Mouse (Mus musculus) lung, postnatal 14 days (tissue): Measurements from ENCODE around the gene Myt1l.
A peak's percentile ranks its signal among the peaks of the same experiment; 100 is the strongest.

ENCODE experiments used
- DNase-seq: peaks from one replicate; pipeline ENCODE4 v3.0.0; 2021

Myt1l gene

DNA sequence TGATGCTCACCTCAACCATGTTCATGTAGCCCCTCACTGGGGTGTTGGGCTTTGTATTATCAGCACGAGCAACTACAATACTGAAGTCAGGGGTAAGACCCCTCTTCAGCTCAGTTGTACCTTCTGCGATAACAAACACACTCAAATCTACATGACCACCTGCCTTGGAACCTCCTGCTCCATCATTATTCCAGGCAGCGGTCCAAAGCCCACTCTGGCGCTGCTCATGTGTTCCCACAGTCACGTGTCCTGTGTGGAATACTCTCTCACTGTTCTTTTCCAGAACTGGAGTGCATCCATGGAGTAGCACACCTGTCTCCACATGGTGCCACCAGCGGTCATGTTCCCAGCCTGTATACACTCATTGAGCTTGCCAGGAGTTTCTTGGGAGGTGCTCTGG is 42.2 kb downstream of the Myt1l start:
- no peak for DNase-seq

- no peak for DNase-seq
These were observed 43.4 kb downstream of the Myt1l start for GRCm38 (mm10) chr12:29571613-29572012.

DNA sequence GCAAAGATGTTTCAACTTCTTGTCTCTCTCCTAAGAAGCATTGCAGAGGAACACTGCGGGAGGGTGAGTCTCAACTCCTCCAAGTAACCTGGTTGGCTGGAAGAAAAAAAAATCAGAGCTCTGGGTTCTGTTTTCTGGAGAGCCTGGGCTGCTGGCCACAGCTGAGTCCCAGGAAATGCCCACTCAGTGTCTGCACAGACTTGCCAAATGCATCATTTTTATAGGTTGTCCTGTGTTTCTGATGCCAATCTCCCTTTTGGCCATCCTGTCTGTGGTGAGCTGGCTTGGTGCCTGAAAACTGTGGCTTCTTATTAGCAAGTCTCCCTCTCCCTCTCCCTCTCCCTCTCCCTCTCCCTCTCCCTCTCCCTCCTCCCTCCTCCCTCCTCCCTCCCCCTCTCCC is 65.6 kb downstream of the Myt1l start:
- no peak for DNase-seq

DNA sequence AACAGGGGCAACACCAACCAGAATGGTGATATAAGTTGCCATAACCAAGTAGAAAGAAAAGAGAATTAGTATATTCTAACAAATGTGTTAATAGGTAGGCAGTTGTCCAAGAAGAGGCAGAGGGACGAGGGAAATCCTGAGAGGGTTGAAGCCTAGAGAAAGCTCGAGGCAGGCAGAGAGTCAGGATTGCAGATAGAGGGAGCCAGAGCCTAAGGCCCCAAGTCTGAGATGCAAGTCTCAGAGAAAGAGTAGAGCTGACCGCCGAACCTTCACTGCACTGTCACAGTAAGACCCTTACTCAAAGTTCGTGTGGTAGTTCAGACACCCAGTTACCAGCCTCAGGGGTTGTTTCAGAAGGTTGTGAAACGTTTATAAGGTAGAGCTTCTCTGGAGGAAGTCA is 71.7 kb downstream of the Myt1l start:
- no peak for DNase-seq

GRCm38 (mm10) chr12:29601223-29601622 is 73.0 kb downstream of the Myt1l start:
- no peak for DNase-seq

- no peak for DNase-seq
These were observed 76.5 kb downstream of the Myt1l start for GRCm38 (mm10) chr12:29604659-29605058.

DNA sequence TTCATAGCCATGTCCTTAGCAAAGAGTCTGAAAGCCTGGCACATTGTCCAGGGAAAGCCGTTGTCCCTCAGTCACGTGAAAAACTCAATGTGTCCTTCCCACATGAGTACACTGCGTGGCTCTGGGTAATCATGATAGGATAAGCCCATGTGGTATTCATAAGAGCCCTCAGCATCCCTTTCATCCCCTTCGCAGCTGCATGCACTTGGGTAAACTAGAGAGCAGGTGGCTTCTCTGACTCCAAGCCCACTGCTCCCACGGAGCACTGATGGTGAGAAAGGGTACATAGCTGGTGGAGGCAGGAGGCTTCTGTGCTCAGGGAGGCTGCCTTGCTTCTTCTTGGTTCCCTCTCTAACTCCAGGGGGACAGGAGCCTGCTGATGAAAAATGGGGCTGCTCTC is 76.9 kb downstream of the Myt1l start:
- DNase-seq: no peak

DNA sequence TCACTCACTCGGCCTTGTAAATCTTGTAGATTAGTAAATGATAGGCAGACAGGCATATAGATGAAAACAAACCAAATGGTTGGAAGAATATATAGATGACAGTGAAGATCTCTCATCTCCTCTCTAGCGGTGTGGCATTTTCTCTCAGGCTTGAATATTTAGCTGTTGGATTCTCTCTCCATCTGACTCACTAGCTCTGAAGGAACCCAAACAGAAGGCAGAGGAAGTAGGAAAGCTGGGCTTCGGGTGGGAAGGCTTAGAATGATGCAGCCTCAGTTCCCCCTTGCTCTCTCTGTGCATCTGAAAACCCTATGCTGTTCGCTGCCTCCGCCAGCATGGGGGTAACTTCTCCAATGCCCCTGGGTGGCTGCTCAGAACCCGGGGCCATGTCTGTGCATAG is 78.0 kb downstream of the Myt1l start:
- DNase-seq: no peak

- no peak for DNase-seq
These were observed 89.6 kb downstream of the Myt1l start for GRCm38 (mm10) chr12:29617746-29618145.

GRCm38 (mm10) chr12:29621530-29621929 is 93.3 kb downstream of the Myt1l start:
- DNase-seq: no peak

- peak; percentile 3 for DNase-seq
These were observed 100.0 kb downstream of the Myt1l start for GRCm38 (mm10) chr12:29627956-29628750.

- no peak for DNase-seq
These were observed 101.8 kb downstream of the Myt1l start for GRCm38 (mm10) chr12:29629875-29630538.

GRCm38 (mm10) chr12:29634509-29634908 is 106.3 kb downstream of the Myt1l start:
- no peak for DNase-seq

DNA sequence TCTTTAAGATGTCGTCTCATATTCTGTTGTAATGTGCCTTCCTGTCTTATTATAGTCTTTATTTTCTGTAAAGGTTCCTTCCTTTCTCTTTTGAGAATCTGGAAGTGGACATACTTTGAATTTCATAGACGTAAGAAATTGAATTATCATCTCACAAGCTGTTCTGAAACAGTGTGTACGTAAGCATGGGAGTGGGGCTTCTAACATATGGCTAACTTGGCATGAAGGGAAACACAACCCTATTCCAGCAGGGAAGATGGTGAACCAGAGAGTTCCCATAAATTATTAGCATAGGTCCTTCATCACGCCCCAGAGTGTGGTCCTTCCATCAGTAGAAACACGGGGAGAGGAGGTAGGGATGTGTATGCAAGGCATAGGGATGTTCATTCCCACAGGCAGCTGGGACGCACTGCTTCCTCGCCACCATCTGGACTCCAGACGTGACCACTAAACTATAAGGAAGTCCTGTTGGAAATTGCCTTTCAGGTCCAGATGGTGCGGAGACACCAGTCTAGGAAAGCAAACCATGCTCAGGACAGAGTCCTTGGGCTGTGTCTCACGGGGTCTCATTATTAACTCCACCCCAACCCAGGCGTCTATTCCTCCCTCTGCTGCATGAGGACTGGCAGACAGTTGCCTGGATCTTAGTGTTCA is 111.5 kb downstream of the Myt1l start:
- DNase-seq: no peak

DNA sequence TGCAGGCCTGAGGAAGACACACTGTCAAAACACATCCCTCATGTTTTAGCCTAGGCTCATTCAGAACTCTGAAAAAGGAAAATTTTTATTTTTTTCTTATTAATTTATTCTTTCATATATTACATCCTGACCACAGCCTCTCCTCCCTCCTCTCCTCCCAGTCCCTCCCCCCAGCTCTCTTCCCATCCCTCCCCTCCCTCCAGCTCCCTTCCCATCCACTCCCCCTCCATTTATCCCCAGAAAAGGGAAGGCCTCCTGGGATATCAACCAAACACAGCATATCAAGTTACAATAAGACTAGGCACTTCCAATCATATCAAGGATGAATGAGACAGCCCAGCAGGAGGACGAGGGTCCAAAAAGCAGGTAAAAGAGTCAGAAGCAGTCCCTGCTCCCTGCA is 112.0 kb downstream of the Myt1l start:
- DNase-seq: no peak

DNA sequence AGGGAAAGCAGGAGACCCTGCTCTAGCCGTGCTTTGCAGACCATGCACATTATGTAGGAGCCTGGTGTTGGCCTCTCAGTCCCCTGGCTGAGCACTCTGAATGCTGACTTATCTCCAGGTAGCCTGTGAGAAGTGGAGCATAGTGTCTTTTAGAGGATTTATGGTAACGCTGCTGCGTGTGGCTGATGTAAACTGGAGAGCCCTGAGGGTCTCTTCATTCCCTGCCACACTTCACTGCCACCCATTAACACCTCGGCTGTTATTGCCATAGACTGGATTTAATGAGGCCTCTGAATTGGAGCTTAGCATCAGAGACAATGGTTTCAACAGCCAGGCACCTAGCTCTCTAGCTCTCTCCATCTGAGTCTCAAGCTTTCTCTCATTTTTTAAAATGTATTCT is 114.7 kb downstream of the Myt1l start:
- no peak for DNase-seq

- DNase-seq: no peak
These were observed 115.9 kb downstream of the Myt1l start for GRCm38 (mm10) chr12:29644091-29644490.

DNA sequence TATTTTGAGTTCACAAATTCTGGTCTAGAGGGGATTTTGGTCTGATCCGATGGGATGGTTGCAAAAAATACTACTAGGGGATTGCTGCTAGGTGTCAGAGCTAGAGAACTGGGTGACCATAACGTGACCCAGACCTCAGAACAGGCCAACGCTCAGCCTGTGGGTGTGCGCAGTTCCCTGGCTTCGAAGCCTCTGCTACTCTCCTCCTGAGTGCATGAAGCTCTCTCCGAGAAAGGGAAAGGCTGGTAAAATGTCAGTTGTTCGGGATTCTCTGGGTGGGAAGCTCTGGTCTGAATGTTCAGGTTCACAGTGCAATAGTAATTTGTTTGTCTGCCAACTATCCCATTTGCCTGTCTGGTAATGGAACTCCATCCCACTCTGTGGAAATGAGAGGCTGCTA is 116.5 kb downstream of the Myt1l start:
- DNase-seq: no peak

DNA sequence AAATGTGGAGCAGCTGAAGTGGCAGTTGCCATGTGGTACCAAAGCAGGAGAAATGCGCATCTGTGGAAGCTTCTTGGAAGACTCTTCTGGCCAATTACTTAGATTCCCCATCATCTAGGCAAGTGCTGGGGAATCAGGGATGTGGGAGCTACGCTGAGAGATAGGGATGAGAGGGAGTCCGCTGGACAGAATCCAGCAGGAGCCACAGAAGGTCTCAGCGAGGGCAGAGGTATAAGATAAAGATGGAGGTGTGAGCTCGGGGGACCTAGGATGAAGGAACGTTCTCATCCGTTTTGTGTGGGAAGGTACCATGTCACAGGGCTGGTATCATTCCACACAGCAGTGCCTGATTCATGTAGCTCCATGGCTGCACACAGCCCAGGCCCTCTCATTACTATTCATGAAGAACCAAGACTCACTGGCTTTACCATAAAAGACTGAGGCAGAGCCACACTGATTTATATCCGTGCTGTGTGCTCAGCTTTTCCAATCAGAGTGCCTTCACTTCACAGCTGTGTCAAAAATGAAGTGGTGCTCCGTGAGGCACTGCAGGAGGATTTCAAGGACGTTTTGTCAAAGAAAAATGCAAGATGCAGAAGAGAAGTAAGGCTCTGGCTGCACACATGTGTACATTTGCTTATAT is 121.4 kb downstream of the Myt1l start:
- no peak for DNase-seq

DNA sequence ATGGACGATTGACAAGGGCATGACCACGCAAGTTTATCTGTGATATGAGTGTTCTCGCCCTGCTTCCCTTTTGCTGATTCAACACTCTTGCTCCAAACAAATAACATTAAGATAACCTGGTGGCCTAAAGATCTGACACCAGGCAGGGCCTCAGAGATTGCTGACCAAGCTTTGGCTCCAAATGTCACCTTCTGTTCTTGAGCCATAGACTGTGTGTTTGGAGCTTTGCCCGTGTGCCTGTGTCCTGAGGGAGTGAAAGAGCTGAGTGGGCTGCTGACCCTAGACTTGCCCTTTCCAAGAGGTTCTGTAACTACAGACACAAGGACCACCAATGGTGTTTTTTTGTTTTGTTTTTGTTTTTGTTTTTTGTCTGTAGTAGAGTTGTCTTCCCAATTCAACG is 124.3 kb downstream of the Myt1l start:
- no peak for DNase-seq

DNA sequence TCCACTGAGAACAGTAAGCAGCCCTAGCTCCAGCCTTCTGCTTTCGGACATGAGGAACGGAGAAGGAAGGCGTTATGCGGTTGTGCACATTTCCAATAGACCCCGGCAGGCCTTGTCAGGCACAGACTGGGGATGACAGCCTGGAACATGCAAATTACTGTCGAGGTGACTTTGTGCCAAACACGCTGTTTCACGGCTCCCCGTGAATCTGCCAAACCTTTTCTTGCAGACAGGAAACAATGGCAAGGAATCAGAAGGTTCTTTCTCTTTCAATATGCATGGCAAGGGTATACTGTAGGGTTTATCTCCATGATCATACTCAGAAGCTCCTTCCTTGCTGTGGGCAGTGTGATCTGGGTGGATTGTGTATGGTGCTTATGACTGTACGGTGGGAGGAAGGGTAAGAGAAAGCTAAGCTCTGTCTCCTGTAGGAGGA is 127.0 kb downstream of the Myt1l start:
- no peak for DNase-seq

DNA sequence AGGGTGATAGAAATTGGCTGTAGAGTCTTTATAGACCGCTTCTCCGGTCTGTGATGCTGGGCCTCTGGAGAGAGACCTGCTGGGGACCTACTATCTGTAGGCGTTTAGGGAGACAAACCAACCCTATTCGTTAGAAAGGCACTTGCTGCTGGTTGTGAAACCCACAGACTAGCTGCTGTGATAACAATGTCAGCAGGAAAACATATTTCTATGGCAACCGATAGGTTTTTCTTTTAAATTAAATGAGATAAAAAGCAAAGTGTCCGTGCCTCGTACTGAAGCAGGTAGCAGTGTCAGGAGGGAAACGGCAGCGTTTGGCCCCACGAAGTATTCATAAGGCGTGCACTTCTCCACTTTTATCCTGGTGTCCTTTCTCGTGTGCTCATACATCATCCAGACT is 127.5 kb downstream of the Myt1l start:
- DNase-seq: no peak

- no peak for DNase-seq
These were observed 128.9 kb downstream of the Myt1l start for GRCm38 (mm10) chr12:29657061-29657460.

DNA sequence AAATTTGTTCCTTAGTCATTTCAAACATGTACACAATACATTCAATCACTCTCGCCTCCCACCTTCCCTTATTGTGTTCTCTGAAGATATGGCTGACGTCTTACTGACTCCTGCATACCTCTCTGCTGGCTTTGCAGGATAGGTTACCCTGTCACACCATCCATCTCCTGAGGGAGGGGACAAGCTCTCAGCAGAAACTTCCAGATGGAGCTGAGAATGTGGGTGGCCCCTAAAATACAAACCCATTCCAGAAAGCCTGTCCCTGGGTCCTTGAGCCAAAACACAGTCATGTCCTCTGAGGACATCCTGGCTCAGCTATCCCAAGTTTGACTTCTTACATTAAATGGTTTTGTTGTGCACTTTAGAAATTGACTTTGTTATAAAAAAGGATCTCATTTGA is 129.7 kb downstream of the Myt1l start:
- DNase-seq: no peak
